Mouse (Mus musculus) embryonic facial prominence, embryonic 10.5 days (tissue): ENCODE measurements around the gene Sult5a1. TPM values are rescaled to one million over a fixed set of nuclear protein-coding genes. Genes with fewer than 3 reads are reported as not detected.
A peak's percentile ranks its signal among the peaks of the same experiment; 100 is the strongest.

ENCODE experiments used
- DNase-seq: peaks from one replicate; pipeline ENCODE4 v3.0.0-alpha.2; 2017; ENCODE audit warnings: low spot score
- H3K27ac ChIP-seq: fragments of 300-500 bp; sonication (generic); replicated peaks from 2 replicates; pipeline ENCODE4 v1.5.1; 2016; ENCODE audit warnings: mild to moderate bottlenecking
- H3K27me3 ChIP-seq: fragments of 300-500 bp; sonication (generic); replicated peaks from 2 replicates; pipeline ENCODE4 v1.6.1; 2016; ENCODE audit warnings: low read depth, mild to moderate bottlenecking; ENCODE audit not compliant: poor library complexity, severe bottlenecking
- H3K36me3 ChIP-seq: fragments of 300-500 bp; sonication (generic); replicated peaks from 2 replicates; pipeline ENCODE4 v1.6.1; 2016; ENCODE audit warnings: mild to moderate bottlenecking, moderate library complexity
- H3K4me1 ChIP-seq: fragments of 300-500 bp; sonication (generic); 2 replicates; pipeline ENCODE4 v1.6.1; 2016
- H3K4me3 ChIP-seq: fragments of 300-500 bp; sonication (generic); 2 replicates; pipeline ENCODE4 v1.5.1; 2016; ENCODE audit warnings: mild to moderate bottlenecking, moderate library complexity
- H3K9me3 ChIP-seq: fragments of 300-500 bp; sonication (generic); 2 replicates; pipeline ENCODE4 v1.6.1; 2016; ENCODE audit warnings: mild to moderate bottlenecking
- WGBS: fragments of 180-500 bp; shearing (Covaris S2); methylation state at CpG from one replicate; pipeline ENCODE4 v1.1.7; 2016; 5-methylcytosine and 5-hydroxymethylcytosine counted together
- polyA plus RNA-seq: library from polyadenylated mRNA; unstranded; fragments of >200 nt; fragmentation: Nextera tagmentation; extraction: Ambion mirVana; gene quantifications from 2 replicates; pipeline ENCODE4 v1.2.1, GENCODE M21; 2016

Sult5a1 gene
- polyA plus RNA-seq, 1 experiment from 2014 or later = 8.2 TPM

DNA sequence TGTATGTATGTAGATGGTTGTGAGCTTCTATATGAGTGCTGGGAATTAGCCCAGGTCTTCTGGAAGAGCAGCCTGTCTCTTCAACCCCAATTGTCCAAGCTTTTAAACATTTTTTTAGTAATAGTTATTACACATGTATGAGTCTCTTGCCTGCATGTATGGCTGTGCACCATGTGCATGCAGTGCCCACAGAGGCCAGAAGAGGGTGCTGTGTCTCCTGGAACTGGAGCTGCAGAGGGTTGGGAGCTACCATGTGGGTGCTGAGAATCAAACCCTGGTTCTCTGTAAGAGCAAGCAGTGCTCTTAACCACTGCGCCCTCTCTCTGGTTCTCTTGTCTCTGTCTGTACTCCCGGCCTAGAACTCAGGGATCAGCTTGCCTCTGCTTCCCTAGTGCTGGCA lies 25.2 kb downstream of the Sult5a1 start:
- H3K27ac ChIP-seq = no peak overlapping the region
- no peak overlapping the region for H3K4me3 ChIP-seq
- H3K9me3 ChIP-seq = peaks cover 4% of the 10 kb centered on the region; the same call in 1 of the 2 replicates
- WGBS = 98% methylated on average over 2 of the region's 2 CpGs
- H3K4me1 ChIP-seq = peaks cover 42% of the 10 kb centered on the region
- H3K27me3 ChIP-seq = 0 out of 2 replicates have a peak, but pooled peaks cover 3% of the 10 kb centered on the region
- H3K36me3 ChIP-seq = no peaks in the 10 kb centered on the region
- no peak for DNase-seq

DNA sequence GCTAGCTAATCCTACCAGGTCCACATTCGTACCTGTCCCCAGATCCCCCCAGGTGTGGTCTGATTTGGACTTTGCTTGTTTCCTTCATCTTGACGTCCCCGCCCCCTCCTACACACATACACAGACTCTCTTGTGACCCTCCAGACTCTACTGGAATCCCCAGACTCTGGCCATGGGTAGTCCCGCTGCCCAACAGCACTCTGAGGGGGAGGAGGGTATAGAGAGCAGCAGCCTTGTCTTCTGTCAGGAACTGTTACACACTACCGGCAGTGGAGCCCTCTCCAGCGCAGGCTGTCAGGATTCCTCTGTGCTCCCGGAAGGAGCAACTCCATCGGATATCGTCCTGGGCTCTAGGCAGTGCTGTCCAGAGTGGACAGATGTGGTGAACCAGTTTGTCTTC lies 27.1 kb downstream of the Sult5a1 start:
- Histone ChIP-seq H3K4me1 (peaks cover 40% of the 10 kb centered on the region), H3K27ac (0 out of 2 replicates have a peak overlapping the region, but pooled peaks have one; percentile 49), H3K27me3 (peaks cover 20% of the 10 kb centered on the region), H3K9me3 (peaks cover 4% of the 10 kb centered on the region; the same call in 1 of the 2 replicates), H3K36me3 (no peaks in the 10 kb centered on the region), H3K4me3 (no peak overlapping the region)
- DNase-seq = no peak
- 69% methylated on average over 9 of the region's 9 CpGs for WGBS

DNA sequence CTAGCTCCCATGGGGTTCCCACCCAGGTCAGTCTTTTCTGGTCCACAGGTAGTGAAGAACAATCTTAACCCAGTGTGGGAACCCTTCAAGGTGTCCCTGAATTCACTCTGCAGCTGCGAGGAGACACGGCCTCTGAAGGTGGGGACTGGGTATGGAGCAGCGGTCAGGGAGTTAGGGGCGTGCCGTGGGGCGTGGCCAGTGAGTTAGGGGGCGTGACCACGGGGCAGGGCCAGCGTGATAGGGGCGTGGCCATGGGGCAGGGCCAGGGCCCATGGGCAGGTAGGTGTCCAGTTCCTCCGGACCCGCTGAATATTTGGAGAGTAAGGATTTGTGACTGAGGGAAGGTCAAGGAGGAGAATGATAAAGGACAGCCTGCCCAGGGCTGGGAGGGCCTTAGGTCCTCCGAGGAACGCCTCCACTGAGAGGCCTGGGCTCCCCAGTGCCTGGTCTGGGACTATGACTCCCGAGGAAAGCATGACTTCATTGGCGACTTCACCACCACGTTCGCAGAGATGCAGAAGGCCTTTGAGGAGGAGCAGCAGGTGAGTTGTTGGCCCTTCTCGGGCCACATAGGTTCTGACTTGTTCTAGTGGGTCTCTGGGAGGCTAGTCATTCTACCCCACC lies 31.8 kb downstream of the Sult5a1 start:
- H3K36me3 ChIP-seq = no peaks in the 10 kb centered on the region
- peak overlapping the region; percentile 41 for H3K4me3 ChIP-seq
- H3K27ac ChIP-seq = no peak overlapping the region
- DNase-seq = peak; percentile 85
- 4% methylated on average over 19 of the region's 19 CpGs for WGBS
- peaks cover 63% of the 10 kb centered on the region for H3K27me3 ChIP-seq
- H3K9me3 ChIP-seq = no peaks in the 10 kb centered on the region
- H3K4me1 ChIP-seq = peaks cover 41% of the 10 kb centered on the region

DNA sequence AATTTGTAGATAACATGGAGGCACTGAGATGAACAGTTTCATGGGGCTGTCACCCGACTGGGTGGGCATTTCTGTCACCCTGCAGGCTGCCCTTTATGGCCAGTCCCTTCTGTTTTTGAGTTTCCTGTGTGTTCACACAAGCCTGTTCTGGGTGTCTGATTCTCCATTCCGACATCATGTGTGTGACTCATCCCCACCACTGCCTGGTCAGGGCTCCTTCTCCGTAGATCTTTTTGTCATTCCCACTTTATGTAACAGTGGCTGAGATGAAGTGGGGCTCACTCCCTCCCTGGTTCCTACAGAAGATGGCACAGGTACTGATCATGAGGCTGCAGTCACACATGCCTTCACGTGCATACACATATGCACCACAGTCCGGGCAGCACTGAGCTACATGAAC lies 35.4 kb downstream of the Sult5a1 start:
- Histone ChIP-seq H3K36me3 (no peaks in the 10 kb centered on the region), H3K27ac (no peak overlapping the region), H3K27me3 (peaks cover 95% of the 10 kb centered on the region), H3K9me3 (no peaks in the 10 kb centered on the region), H3K4me3 (no peak overlapping the region), H3K4me1 (peaks cover 39% of the 10 kb centered on the region)
- DNase-seq = no peak
- 82% methylated on average over 5 of the region's 5 CpGs for WGBS

DNA sequence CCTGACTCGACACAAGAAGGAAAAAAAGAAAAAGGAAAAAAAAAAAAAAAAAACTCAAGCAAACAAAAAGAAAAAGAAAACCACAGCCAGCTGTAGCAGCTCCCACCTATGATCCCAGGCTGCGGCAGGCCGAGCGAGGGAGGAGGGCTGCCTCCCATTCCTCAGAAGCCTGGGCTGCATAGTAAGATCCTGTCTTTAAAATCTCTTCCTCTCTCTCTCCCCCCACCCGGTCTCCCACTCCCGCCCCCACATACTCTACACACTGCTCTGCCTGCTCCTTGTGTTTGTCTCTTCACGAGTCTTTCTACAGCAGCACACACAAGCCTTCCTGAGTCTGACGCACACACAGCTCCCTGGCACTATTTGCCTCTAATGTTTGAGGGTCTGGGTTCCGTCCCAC lies 36.1 kb downstream of the Sult5a1 start:
- H3K4me3 ChIP-seq = no peak overlapping the region
- no peaks in the 10 kb centered on the region for H3K9me3 ChIP-seq
- H3K27ac ChIP-seq = no peak overlapping the region
- no peak for DNase-seq
- H3K36me3 ChIP-seq = no peaks in the 10 kb centered on the region
- peaks cover 39% of the 10 kb centered on the region for H3K4me1 ChIP-seq
- peaks cover 95% of the 10 kb centered on the region for H3K27me3 ChIP-seq
- WGBS = 70% methylated on average over 9 of the region's 9 CpGs

DNA sequence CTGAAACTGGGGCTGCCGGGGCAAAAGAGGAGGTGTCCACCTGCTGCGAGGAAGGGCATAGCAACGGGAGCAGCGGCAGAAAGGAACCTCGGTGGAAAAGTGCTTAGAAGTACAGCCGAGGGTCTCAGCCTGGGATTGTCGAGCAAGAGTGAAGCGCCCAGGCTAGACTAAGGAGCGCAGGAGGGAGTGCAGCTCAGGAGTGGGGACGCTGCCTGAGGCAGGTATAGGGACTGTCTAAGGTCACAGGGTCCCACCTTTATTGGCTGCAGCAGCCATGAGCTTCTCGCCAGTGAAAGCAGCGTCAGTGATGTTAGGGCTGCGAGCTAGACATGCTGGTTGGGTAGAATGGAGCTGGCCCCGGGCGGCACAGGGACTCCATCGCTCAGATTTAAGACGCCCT lies 40.4 kb downstream of the Sult5a1 start:
- peak; percentile 36 for DNase-seq
- Histone ChIP-seq H3K4me3 (peak overlapping the region; percentile 70), H3K9me3 (no peaks in the 10 kb centered on the region), H3K36me3 (no peaks in the 10 kb centered on the region), H3K4me1 (peaks cover 37% of the 10 kb centered on the region), H3K27me3 (peaks cover 79% of the 10 kb centered on the region), H3K27ac (no peak overlapping the region)
- WGBS = 3% methylated on average over 17 of the region's 17 CpGs

DNA sequence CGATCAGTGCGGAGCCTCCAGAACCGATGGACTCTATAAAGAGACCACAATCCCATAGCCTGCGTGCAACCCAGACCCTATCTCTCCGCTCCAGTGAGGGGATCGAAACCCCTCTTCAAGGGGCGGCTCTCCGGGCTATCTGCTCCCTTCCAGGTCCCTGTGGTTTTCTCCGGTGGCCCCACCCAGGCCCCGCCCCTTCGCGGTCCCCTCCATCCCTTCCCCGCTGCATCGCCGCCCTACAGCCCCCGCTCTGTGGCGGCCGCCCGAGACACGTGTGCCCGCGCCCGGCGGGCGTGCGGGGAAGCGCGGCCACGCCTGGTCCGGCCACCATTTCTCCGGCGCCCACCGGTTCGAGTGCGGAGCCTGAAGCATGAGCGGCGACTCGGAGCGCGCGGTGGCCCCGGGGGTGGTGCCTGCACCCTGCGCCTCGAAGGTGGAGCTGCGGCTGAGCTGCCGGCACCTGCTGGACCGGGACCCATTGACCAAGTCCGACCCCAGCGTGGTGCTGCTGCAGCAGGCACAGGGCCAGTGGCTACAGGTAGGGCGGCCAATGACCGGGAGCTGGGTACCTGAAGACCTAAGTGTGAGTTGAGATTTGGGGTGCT lies 40.9 kb downstream of the Sult5a1 start, which contains the start of gene Cpne7:
Gene Cpne7, plus strand, starts transcription at position 248 of the 605 bp plus-strand sequence.
- H3K27me3 ChIP-seq = peaks cover 74% of the 10 kb centered on the region
- peaks cover 35% of the 10 kb centered on the region for H3K4me1 ChIP-seq
- H3K4me3 ChIP-seq = peak within 1 kb of the TSS; percentile 70
- under 1% methylated on average over 51 of the region's 51 CpGs for WGBS
- no peaks in the 10 kb centered on the region for H3K9me3 ChIP-seq
- H3K36me3 ChIP-seq = no peaks in the 10 kb centered on the region
- H3K27ac ChIP-seq = no peak within 1 kb of the TSS; the same call in 1 of the 2 replicates
- DNase-seq = peak; percentile 47

DNA sequence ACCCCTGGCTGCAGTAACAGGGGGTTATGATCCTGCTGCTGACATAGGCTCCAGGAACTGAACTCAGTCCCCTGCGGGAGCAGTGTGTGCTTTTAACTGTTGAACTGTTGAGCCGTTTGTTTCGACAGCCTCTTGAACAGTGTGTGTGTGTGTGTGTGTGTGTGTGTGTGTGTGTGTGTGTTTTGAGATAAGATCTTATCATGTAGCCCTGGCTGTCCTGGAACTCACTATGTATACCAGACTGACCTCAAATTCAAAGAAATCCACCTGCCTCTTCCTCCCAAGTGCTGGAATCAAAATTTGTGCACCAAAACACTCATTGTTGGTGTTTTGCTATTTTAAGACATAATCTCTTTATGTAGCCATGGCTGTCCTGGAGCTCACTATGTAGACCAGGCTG lies 43.5 kb downstream of the Sult5a1 start:
- Histone ChIP-seq H3K4me1 (peaks cover 43% of the 10 kb centered on the region), H3K36me3 (no peaks in the 10 kb centered on the region), H3K4me3 (no peak overlapping the region), H3K9me3 (no peaks in the 10 kb centered on the region), H3K27ac (no peak overlapping the region), H3K27me3 (peaks cover 51% of the 10 kb centered on the region)
- WGBS = 65% methylated on average over 3 of the region's 3 CpGs
- DNase-seq = no peak

DNA sequence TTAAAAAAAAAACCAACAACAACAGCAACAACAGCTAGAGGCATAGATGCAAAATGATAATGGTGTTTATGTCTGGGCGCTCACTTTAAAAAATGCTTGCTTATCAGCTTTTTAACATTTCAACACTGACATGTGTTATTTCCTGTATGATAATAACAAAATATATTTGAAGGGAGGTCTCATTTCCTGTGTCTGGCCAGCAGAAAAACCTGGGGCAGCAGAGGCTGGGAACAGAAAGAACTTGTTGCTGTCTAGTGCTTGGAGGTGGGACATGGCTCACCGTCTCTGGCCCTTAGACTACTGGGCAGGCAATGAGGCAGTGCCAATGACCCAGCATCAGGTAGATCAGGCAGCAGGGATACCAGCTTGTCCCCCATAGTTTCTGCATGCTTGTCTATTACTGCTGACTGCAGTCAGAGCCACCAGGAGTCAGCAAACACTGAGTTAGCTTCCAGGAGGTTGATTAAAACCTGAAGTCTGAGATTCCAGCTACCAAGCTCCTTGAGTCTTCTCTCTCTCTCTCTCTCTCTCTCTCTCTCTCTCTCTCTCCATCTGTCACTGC lies 44.1 kb downstream of the Sult5a1 start:
- Histone ChIP-seq H3K9me3 (no peaks in the 10 kb centered on the region), H3K4me3 (no peak overlapping the region), H3K27me3 (peaks cover 45% of the 10 kb centered on the region), H3K36me3 (no peaks in the 10 kb centered on the region), H3K4me1 (peaks cover 43% of the 10 kb centered on the region), H3K27ac (no peak overlapping the region)
- WGBS = 68% methylated on average over 2 of the region's 2 CpGs
- DNase-seq = no peak

DNA sequence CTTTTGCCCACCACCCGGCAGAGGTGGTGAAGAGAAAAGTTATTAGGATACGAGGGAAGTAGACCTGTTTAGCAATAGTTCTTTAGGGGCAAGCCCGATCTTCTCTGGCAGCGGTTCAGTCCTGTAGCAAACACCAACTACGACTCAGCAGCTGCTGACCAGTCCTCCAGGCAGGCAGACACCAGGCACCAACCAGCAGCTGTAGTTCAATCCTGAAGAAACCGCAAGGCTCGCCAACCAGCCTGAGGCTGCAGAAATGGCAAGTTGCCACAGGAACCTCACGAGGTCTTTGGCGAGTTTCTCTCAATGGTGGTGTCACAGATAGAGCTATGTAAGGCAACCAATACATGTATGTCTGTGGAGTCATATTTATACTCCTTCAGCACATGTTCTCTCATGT lies 45.2 kb downstream of the Sult5a1 start:
- 85% methylated on average over 9 of the region's 9 CpGs for WGBS
- Histone ChIP-seq H3K9me3 (no peaks in the 10 kb centered on the region), H3K27me3 (peaks cover 34% of the 10 kb centered on the region), H3K4me3 (no peak overlapping the region), H3K4me1 (peaks cover 41% of the 10 kb centered on the region), H3K36me3 (no peaks in the 10 kb centered on the region), H3K27ac (no peak overlapping the region)
- no peak for DNase-seq

DNA sequence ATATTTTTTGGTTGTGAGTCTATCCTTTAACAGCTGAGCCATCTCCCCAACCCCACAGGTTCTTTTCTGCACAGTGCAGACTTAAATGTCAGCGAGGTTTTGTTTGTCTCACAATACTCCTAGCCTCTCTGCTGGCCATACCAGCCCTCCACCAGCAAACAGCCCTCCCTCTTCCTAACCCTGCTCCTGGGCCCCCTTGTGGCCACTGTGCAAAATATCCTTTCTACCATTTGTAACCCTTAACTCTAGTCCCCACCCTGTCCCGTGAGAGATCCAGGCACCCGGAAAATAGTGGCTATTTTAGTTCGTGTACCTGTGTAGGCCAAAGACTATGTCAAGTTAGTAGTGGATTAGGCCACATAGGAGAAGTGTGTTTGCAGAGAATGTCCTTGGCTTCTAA lies 47.5 kb downstream of the Sult5a1 start:
- H3K4me1 ChIP-seq = peaks cover 20% of the 10 kb centered on the region
- 23% methylated on average over 4 of the region's 4 CpGs for whole genome bisulfite sequencing
- peaks cover 5% of the 10 kb centered on the region for H3K36me3 ChIP-seq
- no peaks in the 10 kb centered on the region for H3K9me3 ChIP-seq
- no peak overlapping the region for H3K27ac ChIP-seq
- DNase-seq = peak; percentile 78
- no peak overlapping the region for H3K4me3 ChIP-seq
- H3K27me3 ChIP-seq = peaks cover 11% of the 10 kb centered on the region

DNA sequence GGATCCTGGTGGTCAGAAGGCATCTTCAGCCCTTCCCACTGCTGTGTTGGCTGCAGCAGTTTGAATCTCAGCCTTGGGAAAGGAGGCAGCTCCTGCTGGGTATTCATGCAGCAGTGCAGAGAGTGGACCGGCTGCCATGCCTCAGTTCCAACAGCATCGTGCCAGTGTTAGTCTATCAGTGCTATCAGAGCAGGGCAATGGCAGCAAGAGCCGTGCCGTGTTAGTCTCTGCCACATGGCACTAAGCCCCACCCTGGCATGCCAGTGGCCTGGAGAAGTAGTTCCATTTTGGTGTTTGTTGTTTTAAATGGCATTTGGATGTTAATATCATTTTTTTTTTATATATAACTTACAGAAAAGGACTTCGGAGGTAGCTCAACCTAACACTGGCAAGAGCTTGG lies 49.2 kb downstream of the Sult5a1 start:
- Histone ChIP-seq H3K9me3 (no peaks in the 10 kb centered on the region), H3K27me3 (no peaks in the 10 kb centered on the region), H3K36me3 (peaks cover 22% of the 10 kb centered on the region), H3K4me1 (peaks cover 18% of the 10 kb centered on the region), H3K4me3 (no peak overlapping the region), H3K27ac (no peak overlapping the region)
- no peak for DNase-seq
- WGBS = 90% methylated on average over 5 of the region's 5 CpGs

DNA sequence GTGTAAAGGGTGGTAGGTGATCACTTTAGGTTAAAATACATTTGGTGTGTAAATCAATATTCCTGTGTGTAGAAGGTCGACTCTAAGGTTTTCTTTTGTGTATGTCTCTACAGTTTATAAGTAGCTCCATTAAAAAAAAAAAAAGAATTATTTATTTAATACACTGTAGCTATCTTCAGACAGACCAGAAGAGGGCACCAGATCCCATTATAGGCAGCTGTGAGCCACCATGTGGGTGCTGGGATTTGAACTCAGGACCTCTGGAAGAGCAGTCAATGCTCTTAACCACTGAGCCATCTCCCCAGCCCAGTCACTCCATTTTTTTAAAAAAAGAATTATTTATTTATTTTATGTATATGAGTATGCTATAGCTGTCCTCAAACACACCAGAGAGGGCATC lies 50.1 kb downstream of the Sult5a1 start:
- WGBS = 74% methylated on average over 1 of the region's 1 CpGs
- DNase-seq = no peak
- no peak overlapping the region for H3K27ac ChIP-seq
- H3K4me1 ChIP-seq = peaks cover 24% of the 10 kb centered on the region
- no peaks in the 10 kb centered on the region for H3K27me3 ChIP-seq
- peaks cover 31% of the 10 kb centered on the region for H3K36me3 ChIP-seq
- H3K9me3 ChIP-seq = no peaks in the 10 kb centered on the region
- H3K4me3 ChIP-seq = no peak overlapping the region
